Mouse (Mus musculus): ENCODE measurements around the gene Tyk2. TPM values are rescaled to one million over a fixed set of nuclear protein-coding genes. Genes with fewer than 3 reads are reported as not detected.

Tyk2 gene
- polyA plus RNA-seq, 1 experiment = 46.1 TPM

- TF ChIP-seq CTCF (IDR thresholded peaks at IDR 0.05; ENCODE audit: extremely low read depth, insufficient read depth, insufficient read length, insufficient replicate concordance) (no peak), POLR2A (IDR thresholded peaks at IDR 0.05; ENCODE audit: low read depth, low read length) (no peak)
- Histone ChIP-seq H3K36me3 (ENCODE audit: control insufficient read depth, insufficient read depth, low read length) (peaks cover 38% of the 10 kb centered on the region), H3K4me3 (ENCODE audit: extremely low read depth, insufficient read depth, insufficient read length) (no peak overlapping the region), H3K27me3 (ENCODE audit: control insufficient read depth, insufficient read depth, low read length) (no peaks in the 10 kb centered on the region), H3K27ac (ENCODE audit: insufficient read depth, low read length) (no peak overlapping the region), H3K4me1 (ENCODE audit: control insufficient read depth, insufficient read depth, insufficient read length) (peaks cover 10% of the 10 kb centered on the region; the same call in 1 of the 2 replicates)
- 94% methylated on average over 14 of the region's 14 CpGs for WGBS
- DNase-seq (ENCODE audit: low read depth in 1 of 2, low spot score in 2 of 2) = no peak
These were observed 10.9 kb upstream of the Tyk2 start for GRCm38 (mm10) chr9:21141922-21142321.

DNA sequence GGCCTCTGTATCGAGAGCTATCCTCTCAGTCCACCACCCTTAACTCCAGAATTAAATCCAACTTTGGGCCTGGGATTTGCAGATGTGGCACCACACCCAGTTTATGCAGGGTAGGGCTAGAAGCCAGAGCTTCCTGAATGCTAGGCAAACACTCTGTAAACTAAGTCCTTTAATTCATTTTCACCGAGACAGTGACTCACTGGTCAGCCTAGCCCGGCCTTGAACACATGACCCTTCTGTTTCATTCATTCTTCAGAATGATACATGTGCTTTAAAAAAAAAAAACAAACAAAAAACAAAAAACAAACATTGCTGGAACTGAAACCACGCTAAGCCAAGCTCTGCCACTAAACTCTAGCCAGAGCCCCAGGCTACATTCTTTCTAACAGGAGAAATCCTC, 7.3 kb upstream of the Tyk2 start:
- Histone ChIP-seq H3K36me3 (ENCODE audit: control insufficient read depth, insufficient read depth, low read length) (peaks cover 34% of the 10 kb centered on the region), H3K4me3 (ENCODE audit: extremely low read depth, insufficient read depth, insufficient read length) (no peak overlapping the region), H3K27me3 (ENCODE audit: control insufficient read depth, insufficient read depth, low read length) (no peaks in the 10 kb centered on the region), H3K27ac (ENCODE audit: insufficient read depth, low read length) (no peak overlapping the region), H3K4me1 (ENCODE audit: control insufficient read depth, insufficient read depth, insufficient read length) (peaks cover 25% of the 10 kb centered on the region)
- TF ChIP-seq POLR2A (IDR thresholded peaks at IDR 0.05; ENCODE audit: low read depth, low read length) (no peak), CTCF (IDR thresholded peaks at IDR 0.05; ENCODE audit: extremely low read depth, insufficient read depth, insufficient read length, insufficient replicate concordance) (no peak)
- no peak for DNase-seq (ENCODE audit: low read depth in 1 of 2, low spot score in 2 of 2)
- WGBS = 87% methylated on average over 4 of the region's 4 CpGs

GRCm38 (mm10) chr9:21137229-21137628, 6.2 kb upstream of the Tyk2 start:
- Histone ChIP-seq H3K4me3 (ENCODE audit: extremely low read depth, insufficient read depth, insufficient read length) (no peak overlapping the region), H3K27ac (ENCODE audit: insufficient read depth, low read length) (no peak overlapping the region), H3K27me3 (ENCODE audit: control insufficient read depth, insufficient read depth, low read length) (no peaks in the 10 kb centered on the region), H3K4me1 (ENCODE audit: control insufficient read depth, insufficient read depth, insufficient read length) (peaks cover 31% of the 10 kb centered on the region), H3K36me3 (ENCODE audit: control insufficient read depth, insufficient read depth, low read length) (peaks cover 25% of the 10 kb centered on the region)
- 61% methylated on average over 3 of the region's 3 CpGs for WGBS
- DNase-seq (ENCODE audit: low read depth in 1 of 2, low spot score in 2 of 2) = peak; percentile 59 to 70
- no peak for TF ChIP-seq POLR2A (IDR thresholded peaks at IDR 0.05; ENCODE audit: low read depth, low read length)
- peak; percentile 45; the same call in 1 of the 2 replicates for TF ChIP-seq CTCF (IDR thresholded peaks at IDR 0.05; ENCODE audit: extremely low read depth, insufficient read depth, insufficient read length, insufficient replicate concordance)

- no peaks in the 10 kb centered on the region for H3K27me3 ChIP-seq (ENCODE audit: control insufficient read depth, insufficient read depth, low read length)
- peaks cover 20% of the 10 kb centered on the region for H3K36me3 ChIP-seq (ENCODE audit: control insufficient read depth, insufficient read depth, low read length)
- peak in 1 of 2 experiments; percentile 51 for DNase-seq (ENCODE audit: low read depth in 1 of 2, low spot score in 2 of 2)
- H3K27ac ChIP-seq (ENCODE audit: insufficient read depth, low read length) = peak overlapping the region; percentile 77
- no peak overlapping the region; the same call in 1 of the 2 replicates for H3K4me3 ChIP-seq (ENCODE audit: extremely low read depth, insufficient read depth, insufficient read length)
- peaks cover 33% of the 10 kb centered on the region for H3K4me1 ChIP-seq (ENCODE audit: control insufficient read depth, insufficient read depth, insufficient read length)
- TF ChIP-seq POLR2A (IDR thresholded peaks at IDR 0.05; ENCODE audit: low read depth, low read length) (no peak), CTCF (IDR thresholded peaks at IDR 0.05; ENCODE audit: extremely low read depth, insufficient read depth, insufficient read length, insufficient replicate concordance) (no peak)
- WGBS = 11% methylated on average over 6 of the region's 6 CpGs
These were observed 5.4 kb upstream of the Tyk2 start for GRCm38 (mm10) chr9:21136401-21136800.

- Histone ChIP-seq H3K27me3 (ENCODE audit: control insufficient read depth, insufficient read depth, low read length) (no peaks in the 10 kb centered on the region), H3K36me3 (ENCODE audit: control insufficient read depth, insufficient read depth, low read length) (peaks cover 16% of the 10 kb centered on the region), H3K4me3 (ENCODE audit: extremely low read depth, insufficient read depth, insufficient read length) (no peak overlapping the region; the same call in 1 of the 2 replicates), H3K27ac (ENCODE audit: insufficient read depth, low read length) (peak overlapping the region; percentile 77), H3K4me1 (ENCODE audit: control insufficient read depth, insufficient read depth, insufficient read length) (peaks cover 33% of the 10 kb centered on the region)
- TF ChIP-seq CTCF (IDR thresholded peaks at IDR 0.05; ENCODE audit: extremely low read depth, insufficient read depth, insufficient read length, insufficient replicate concordance) = no peak
- DNase-seq (ENCODE audit: low read depth in 1 of 2, low spot score in 2 of 2) = no peak
- WGBS = 6% methylated on average over 1 of the region's 1 CpGs
These were observed 4.9 kb upstream of the Tyk2 start for GRCm38 (mm10) chr9:21135941-21136381.

DNA sequence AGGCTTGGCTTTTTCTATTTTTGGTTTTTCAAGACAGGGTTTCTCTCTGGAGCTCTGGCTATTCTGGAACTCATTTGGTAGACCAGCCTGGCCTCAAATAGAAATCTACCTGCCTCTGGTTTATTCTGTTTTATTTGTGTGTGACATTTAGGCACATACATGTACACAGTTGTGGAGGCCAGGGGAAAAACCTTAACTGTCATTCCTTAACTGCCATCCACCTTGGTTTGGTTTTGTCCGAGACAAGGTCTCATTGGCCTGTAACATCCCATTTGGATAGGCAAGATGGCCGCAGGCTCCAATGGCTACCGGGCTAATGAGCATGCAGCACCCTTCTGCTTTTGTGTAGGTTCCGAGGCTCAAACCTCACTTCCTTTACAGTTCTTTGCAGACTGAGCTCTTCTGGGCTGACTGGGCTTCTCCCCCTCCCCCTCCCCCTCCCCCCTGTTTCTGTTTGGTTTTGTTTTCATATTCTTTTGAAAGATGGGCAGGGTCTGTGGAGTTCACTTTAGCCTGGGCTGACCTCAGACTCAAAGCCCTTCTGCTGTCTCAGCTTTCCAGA, 4.4 kb upstream of the Tyk2 start:
- WGBS = 47% methylated on average over 4 of the region's 4 CpGs

GRCm38 (mm10) chr9:21134595-21135328, 3.7 kb upstream of the Tyk2 start:
- TF ChIP-seq CTCF (IDR thresholded peaks at IDR 0.05; ENCODE audit: extremely low read depth, insufficient read depth, insufficient read length, insufficient replicate concordance) (no peak), POLR2A (IDR thresholded peaks at IDR 0.05; ENCODE audit: low read depth, low read length) (no peak)
- no peak overlapping the region for H3K4me3 ChIP-seq (ENCODE audit: extremely low read depth, insufficient read depth, insufficient read length)
- H3K27ac ChIP-seq (ENCODE audit: insufficient read depth, low read length) = peak overlapping the region; percentile 36; the same call in 1 of the 2 replicates
- H3K36me3 ChIP-seq (ENCODE audit: control insufficient read depth, insufficient read depth, low read length) = peaks cover 5% of the 10 kb centered on the region
- no peaks in the 10 kb centered on the region for H3K27me3 ChIP-seq (ENCODE audit: control insufficient read depth, insufficient read depth, low read length)
- no peak for DNase-seq (ENCODE audit: low read depth in 1 of 2, low spot score in 2 of 2)
- 63% methylated on average over 9 of the region's 9 CpGs for WGBS
- H3K4me1 ChIP-seq (ENCODE audit: control insufficient read depth, insufficient read depth, insufficient read length) = peaks cover 33% of the 10 kb centered on the region

More for the DNA sequence above, 4.4 kb upstream of the Tyk2 start:
- no peaks in the 10 kb centered on the region for H3K27me3 ChIP-seq (ENCODE audit: control insufficient read depth, insufficient read depth, low read length)
- no peak overlapping the region for H3K4me3 ChIP-seq (ENCODE audit: extremely low read depth, insufficient read depth, insufficient read length)
- H3K36me3 ChIP-seq (ENCODE audit: control insufficient read depth, insufficient read depth, low read length) = peaks cover 10% of the 10 kb centered on the region
- no peak for TF ChIP-seq CTCF (IDR thresholded peaks at IDR 0.05; ENCODE audit: extremely low read depth, insufficient read depth, insufficient read length, insufficient replicate concordance)
- TF ChIP-seq POLR2A (IDR thresholded peaks at IDR 0.05; ENCODE audit: low read depth, low read length) = no peak
- H3K4me1 ChIP-seq (ENCODE audit: control insufficient read depth, insufficient read depth, insufficient read length) = peaks cover 33% of the 10 kb centered on the region
- DNase-seq (ENCODE audit: low read depth in 1 of 2, low spot score in 2 of 2) = no peak
- peak overlapping the region; percentile 56 for H3K27ac ChIP-seq (ENCODE audit: insufficient read depth, low read length)

Measured in spleen, adult 2 months (tissue).